Mouse (Mus musculus) intestine, postnatal 0 days (tissue): ENCODE results near the gene Adamts7. TPM values are rescaled to one million over a fixed set of nuclear protein-coding genes. Genes with fewer than 3 reads are reported as not detected.

Experiments
- ATAC-seq: fragments of 200-750 bp; cut with Nextera tagmentation; 2 replicates; pipeline ENCODE4 v1.8.0; 2017; ENCODE audit warnings: mild to moderate bottlenecking, moderate TSS enrichment, moderate library complexity
- H3K27ac ChIP-seq: fragments of 300-500 bp; sonication (generic); 2 replicates; pipeline ENCODE4 v1.5.1; 2014; ENCODE audit warnings: mild to moderate bottlenecking, low read depth, low read length, moderate library complexity
- H3K27me3 ChIP-seq: fragments of 300-500 bp; sonication (generic); replicated peaks from 2 replicates; pipeline ENCODE4 v1.6.1; 2014; ENCODE audit warnings: low read length, mixed read lengths; ENCODE audit not compliant: control insufficient read depth, insufficient read depth
- H3K36me3 ChIP-seq: fragments of 300-500 bp; sonication (generic); 2 replicates; pipeline ENCODE4 v1.6.1; 2014; ENCODE audit warnings: mild to moderate bottlenecking, moderate library complexity; ENCODE audit not compliant: control insufficient read depth, insufficient read depth
- H3K4me1 ChIP-seq: fragments of 300-500 bp; sonication (generic); replicated peaks from 2 replicates; pipeline ENCODE4 v1.6.1; 2014; ENCODE audit warnings: antibody characterized with exemption, low read length, mixed read lengths; ENCODE audit not compliant: control insufficient read depth, insufficient read depth
- H3K4me2 ChIP-seq: fragments of 300-500 bp; sonication (generic); replicated peaks from 2 replicates; pipeline ENCODE4 v1.6.1; 2014; ENCODE audit warnings: low read depth, mild to moderate bottlenecking, moderate library complexity
- H3K4me3 ChIP-seq: fragments of 300-500 bp; sonication (generic); 2 replicates; pipeline ENCODE4 v1.5.1; 2014; ENCODE audit warnings: low read depth, low read length
- H3K9ac ChIP-seq: fragments of 300-500 bp; sonication (generic); 2 replicates; pipeline ENCODE4 v1.6.1; 2014; ENCODE audit warnings: mild to moderate bottlenecking, low read depth, low read length
- H3K9me3 ChIP-seq: fragments of 300-500 bp; sonication (generic); 2 replicates; pipeline ENCODE4 v1.6.1; 2016; ENCODE audit warnings: mixed run types; ENCODE audit not compliant: control insufficient read depth
- CTCF ChIP-seq: sonication (generic); IDR thresholded peaks from 2 replicates; pipeline ENCODE4 v1.5.1; 2016; ENCODE audit warnings: low read depth, mild to moderate bottlenecking, control low read depth, antibody characterized with exemption, moderate library complexity
- WGBS: fragments of 180-500 bp; shearing (Covaris S2); extraction: QIAGEN DNeasy Blood & Tissue Kit; methylation state at CpG from one replicate; pipeline ENCODE4 v1.1.7; 2014; 5-methylcytosine and 5-hydroxymethylcytosine counted together
- polyA plus RNA-seq: library from polyadenylated mRNA; unstranded; fragments of >200 nt; fragmentation: Nextera tagmentation; extraction: Ambion mirVana; gene quantifications from 2 replicates; pipeline ENCODE4 v1.2.1, GENCODE M21; 2015

Adamts7 gene
- polyA plus RNA-seq, 1 experiment from 2014 or later, result 2.5 TPM

GRCm38 (mm10) chr9:90181656-90182388 is 19.0 kb downstream of the Adamts7 start:
- Histone ChIP-seq H3K4me3 (no peak overlapping the region), H3K9me3 (no peaks in the 10 kb centered on the region), H3K36me3 (no peaks in the 10 kb centered on the region), H3K9ac (no peak overlapping the region), H3K4me2 (no peak overlapping the region), H3K27ac (no peak overlapping the region), H3K4me1 (0 out of 2 replicates have a peak, but pooled peaks cover 3% of the 10 kb centered on the region), H3K27me3 (no peaks in the 10 kb centered on the region)
- TF ChIP-seq CTCF, result no peak
- ATAC-seq, result no peak
- 65% methylated on average over 6 of the region's 6 CpGs for WGBS

DNA sequence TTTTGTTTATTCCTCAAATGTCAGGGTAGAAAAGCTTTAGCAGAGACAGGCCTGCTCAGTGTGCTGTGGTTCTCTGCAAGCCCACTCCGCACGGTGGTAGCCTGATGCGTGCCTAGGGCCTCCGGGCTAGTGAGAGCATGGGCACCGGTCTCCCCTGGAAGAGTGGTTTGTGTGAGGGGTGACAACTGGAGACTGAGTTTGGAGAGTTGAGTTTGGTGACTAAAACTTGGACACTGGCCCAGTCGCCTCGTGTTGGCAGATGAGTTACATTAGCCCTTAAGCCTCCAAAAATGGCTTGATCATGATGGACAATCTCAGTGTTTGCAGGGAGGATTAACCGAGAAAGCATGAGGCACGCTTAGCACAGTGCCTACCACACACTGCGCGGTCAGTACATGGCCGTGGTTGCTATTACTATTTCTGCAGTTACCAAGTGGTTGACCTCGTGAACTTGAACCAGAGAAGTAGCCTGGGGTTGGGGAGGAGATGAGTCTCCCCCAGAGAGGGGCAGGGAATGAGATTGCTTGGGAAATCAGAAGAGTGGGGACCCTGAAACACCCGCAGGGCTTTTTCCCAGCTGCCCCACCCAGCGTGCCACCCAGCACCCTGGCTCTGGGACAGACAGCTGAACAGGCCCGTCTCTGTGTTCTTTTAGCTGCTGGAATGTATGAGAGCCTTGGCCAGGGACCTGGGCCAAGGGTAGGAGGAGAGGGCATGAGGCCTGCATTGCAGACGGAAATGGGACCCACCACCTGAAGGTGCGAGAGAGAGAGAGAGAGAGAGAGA is 20.0 kb downstream of the Adamts7 start:
- Histone ChIP-seq H3K27ac (no peak overlapping the region), H3K9me3 (no peaks in the 10 kb centered on the region), H3K4me2 (no peak overlapping the region), H3K4me3 (no peak overlapping the region), H3K4me1 (0 out of 2 replicates have a peak, but pooled peaks cover 3% of the 10 kb centered on the region), H3K36me3 (no peaks in the 10 kb centered on the region), H3K27me3 (no peaks in the 10 kb centered on the region), H3K9ac (no peak overlapping the region)
- no peak for TF ChIP-seq CTCF
- no peak for ATAC-seq
- 58% methylated on average over 18 of the region's 18 CpGs for WGBS

- H3K27me3 ChIP-seq, result no peaks in the 10 kb centered on the region
- H3K36me3 ChIP-seq, result no peaks in the 10 kb centered on the region
- no peaks in the 10 kb centered on the region for H3K9me3 ChIP-seq
- no peak overlapping the region for H3K4me3 ChIP-seq
- 0 out of 2 replicates have a peak, but pooled peaks cover 3% of the 10 kb centered on the region for H3K4me1 ChIP-seq
- no peak overlapping the region for H3K4me2 ChIP-seq
- TF ChIP-seq CTCF, result no peak
- no peak overlapping the region for H3K9ac ChIP-seq
- H3K27ac ChIP-seq, result no peak overlapping the region
- 52% methylated on average over 3 of the region's 3 CpGs for WGBS
- ATAC-seq, result no peak
Measured at GRCm38 (mm10) chr9:90183550-90183949, 20.7 kb downstream of the Adamts7 start.

- 29% methylated on average over 8 of the region's 8 CpGs for WGBS
- no peak for TF ChIP-seq CTCF
- no peaks in the 10 kb centered on the region for H3K27me3 ChIP-seq
- H3K4me3 ChIP-seq, result no peak overlapping the region
- no peaks in the 10 kb centered on the region for H3K36me3 ChIP-seq
- H3K4me1 ChIP-seq, result 0 out of 2 replicates have a peak, but pooled peaks cover 3% of the 10 kb centered on the region
- H3K4me2 ChIP-seq, result no peak overlapping the region
- no peaks in the 10 kb centered on the region for H3K9me3 ChIP-seq
- H3K9ac ChIP-seq, result no peak overlapping the region
- no peak for ATAC-seq
- H3K27ac ChIP-seq, result no peak overlapping the region
Measured at GRCm38 (mm10) chr9:90184116-90184515, 21.2 kb downstream of the Adamts7 start.

GRCm38 (mm10) chr9:90185356-90185910 is 22.6 kb downstream of the Adamts7 start:
- no peak for TF ChIP-seq CTCF
- H3K4me3 ChIP-seq, result no peak overlapping the region
- H3K4me2 ChIP-seq, result no peak overlapping the region
- no peaks in the 10 kb centered on the region for H3K9me3 ChIP-seq
- H3K27me3 ChIP-seq, result no peaks in the 10 kb centered on the region
- 79% methylated on average over 8 of the region's 8 CpGs for WGBS
- ATAC-seq, result no peak
- no peak overlapping the region for H3K27ac ChIP-seq
- H3K4me1 ChIP-seq, result 0 out of 2 replicates have a peak, but pooled peaks cover 3% of the 10 kb centered on the region
- no peaks in the 10 kb centered on the region for H3K36me3 ChIP-seq
- no peak overlapping the region for H3K9ac ChIP-seq

GRCm38 (mm10) chr9:90188893-90189292 is 26.0 kb downstream of the Adamts7 start:
- Histone ChIP-seq H3K27me3 (no peaks in the 10 kb centered on the region), H3K9ac (no peak overlapping the region), H3K27ac (no peak overlapping the region), H3K4me2 (no peak overlapping the region), H3K4me1 (0 out of 2 replicates have a peak, but pooled peaks cover 3% of the 10 kb centered on the region), H3K36me3 (no peaks in the 10 kb centered on the region; the same call in 1 of the 2 replicates), H3K9me3 (no peaks in the 10 kb centered on the region), H3K4me3 (no peak overlapping the region)
- 90% methylated on average over 4 of the region's 4 CpGs for WGBS
- TF ChIP-seq CTCF, result no peak
- no peak for ATAC-seq
